Mouse (Mus musculus): ENCODE results near the gene Gm10840.

DNA sequence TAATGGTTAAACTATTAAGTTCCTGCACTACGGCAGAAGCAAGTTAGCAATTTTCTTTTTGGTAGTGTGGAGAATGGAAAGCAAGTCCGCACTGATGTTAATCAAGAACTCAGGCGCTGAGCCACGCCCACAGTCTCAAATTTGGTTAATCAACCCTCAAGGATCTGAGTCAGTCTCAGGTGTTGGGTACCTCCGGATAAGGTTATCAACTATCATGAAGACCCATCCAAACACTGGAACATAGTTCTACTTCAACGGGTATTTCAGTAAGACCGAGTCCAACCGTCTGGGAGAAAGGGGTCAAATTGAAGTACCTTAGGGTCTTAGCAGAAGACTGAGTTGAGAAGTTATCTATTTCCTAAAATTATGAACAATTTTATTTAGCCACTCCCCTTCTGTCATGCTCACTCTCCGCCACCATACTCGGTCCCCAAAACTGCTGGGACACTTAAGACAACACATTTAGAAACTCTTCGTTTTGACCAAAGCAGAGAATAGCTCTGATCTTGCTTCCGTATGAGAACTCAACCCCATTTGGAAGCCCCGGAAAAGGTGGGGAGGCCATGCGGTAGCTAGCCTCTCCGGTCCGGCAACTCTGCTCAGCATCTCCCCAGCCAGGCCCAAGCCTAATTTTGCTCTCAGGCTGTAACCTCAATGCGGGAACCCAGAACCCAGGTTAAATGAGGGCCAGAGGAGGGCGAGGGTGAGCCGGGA is 32.2 kb downstream of the Gm10840 start:
- no peak for TF ChIP-seq FLI1 (IDR thresholded peaks at IDR 0.05; ENCODE audit: low read length)
- TF ChIP-seq GATA1 (IDR thresholded peaks at IDR 0.05; ENCODE audit: borderline replicate concordance, low read length): no peak

All from megakaryocyte, embryonic 14.5 days (primary cell).